Mouse (Mus musculus) lung, adult 2 months (tissue): ENCODE measurements at regions not wholly inside any gene's neighbourhood (a gene's known extent, or its start where the extent isn't known, plus 50 kb on each side); places are given as distances from the start of the nearest gene placed in this dataset.

ENCODE experiments used
- DNase-seq: peaks from one replicate; pipeline ENCODE4 v3.0.0; 2022
- H3K4me1 ChIP-seq: fragments of 200-500 bp; 2 replicates; pipeline ENCODE4 v1.6.1; 2011; ENCODE audit warnings: low read length; ENCODE audit not compliant: control insufficient read depth, insufficient read depth
- H3K4me3 ChIP-seq: fragments of 200-500 bp; replicated peaks from 2 replicates; pipeline ENCODE3; 2011; ENCODE audit warnings: low read depth, mild to moderate bottlenecking, control low read depth, low read length; ENCODE audit errors: extremely low read depth
- CTCF ChIP-seq: fragments of 200-500 bp; IDR thresholded peaks from 2 replicates; pipeline ENCODE4 v1.5.1; 2011; ENCODE audit warnings: mild to moderate bottlenecking, low read length, control low read depth; ENCODE audit not compliant: insufficient read depth
- POLR2A ChIP-seq: fragments of 200-500 bp; IDR thresholded peaks from 2 replicates; pipeline ENCODE4 v1.6.1; 2011; ENCODE audit warnings: low read depth, mild to moderate bottlenecking, control low read depth, low read length, borderline replicate concordance; ENCODE audit errors: extremely low read depth
- WGBS: fragments of 180-500 bp; shearing (Covaris S2); methylation state at CpG from one replicate; pipeline ENCODE4 v1.1.7; 2018; 5-methylcytosine and 5-hydroxymethylcytosine counted together

- TF ChIP-seq POLR2A (no peak), CTCF (no peak)
- no peak overlapping the region for H3K4me3 ChIP-seq
- no peaks in the 10 kb centered on the region for H3K4me1 ChIP-seq
- DNase-seq, result no peak
- 27% methylated on average over 7 of the region's 7 CpGs for WGBS
These were observed 65.5 kb upstream of the C2cd4b start for GRCm38 (mm10) chr9:67693716-67694115.

- H3K4me1 ChIP-seq, result no peaks in the 10 kb centered on the region
- H3K4me3 ChIP-seq, result no peak overlapping the region
- no peak for DNase-seq
- no peak for TF ChIP-seq POLR2A
- no peak for TF ChIP-seq CTCF
- WGBS, result 90% methylated on average over 2 of the region's 2 CpGs
These were observed 60.4 kb upstream of the C2cd4b start for GRCm38 (mm10) chr9:67698796-67699195.

- TF ChIP-seq CTCF (no peak), POLR2A (no peak)
- DNase-seq, result peak; percentile 19
- WGBS, result 14% methylated on average over 35 of the region's 35 CpGs
- no peak overlapping the region for H3K4me3 ChIP-seq
- no peaks in the 10 kb centered on the region for H3K4me1 ChIP-seq
These were observed 59.2 kb upstream of the C2cd4b start for GRCm38 (mm10) chr9:67699846-67700579.

GRCm38 (mm10) chr9:67708246-67708960 lies 50.8 kb upstream of the C2cd4b start:
- Histone ChIP-seq H3K4me1 (no peaks in the 10 kb centered on the region), H3K4me3 (no peak overlapping the region)
- no peak for DNase-seq
- WGBS, result 48% methylated on average over 5 of the region's 5 CpGs
- TF ChIP-seq POLR2A (no peak), CTCF (no peak)
